Mouse (Mus musculus) hindbrain, embryonic 12.5 days (tissue): ENCODE measurements around the gene Samd8. TPM values are rescaled to one million over a fixed set of nuclear protein-coding genes. Genes with fewer than 3 reads are reported as not detected.

Source experiments
- ATAC-seq: fragments of 200-750 bp; cut with Nextera tagmentation; 2 replicates; pipeline ENCODE4 v1.8.0; 2017; ENCODE audit warnings: moderate TSS enrichment; ENCODE audit not compliant: low FRiP score
- H3K27ac ChIP-seq: fragments of 300-500 bp; sonication (generic); 2 replicates; pipeline ENCODE4 v1.5.1; 2016; ENCODE audit warnings: mild to moderate bottlenecking
- H3K27me3 ChIP-seq: fragments of 300-500 bp; sonication (generic); 2 replicates; pipeline ENCODE4 v1.6.1; 2016; ENCODE audit warnings: mild to moderate bottlenecking
- H3K36me3 ChIP-seq: fragments of 300-500 bp; sonication (generic); 2 replicates; pipeline ENCODE4 v1.6.1; 2016; ENCODE audit warnings: mild to moderate bottlenecking
- H3K4me1 ChIP-seq: fragments of 300-500 bp; sonication (generic); 2 replicates; pipeline ENCODE4 v1.6.1; 2016
- H3K4me2 ChIP-seq: fragments of 300-500 bp; sonication (generic); replicated peaks from 2 replicates; pipeline ENCODE4 v1.6.1; 2016; ENCODE audit warnings: mild to moderate bottlenecking
- H3K4me3 ChIP-seq: fragments of 300-500 bp; sonication (generic); 2 replicates; pipeline ENCODE4 v1.5.1; 2016; ENCODE audit warnings: mild to moderate bottlenecking
- H3K9ac ChIP-seq: fragments of 300-500 bp; sonication (generic); 2 replicates; pipeline ENCODE4 v1.6.1; 2016; ENCODE audit warnings: mild to moderate bottlenecking, moderate library complexity
- H3K9me3 ChIP-seq: fragments of 300-500 bp; sonication (generic); replicated peaks from 2 replicates; pipeline ENCODE4 v1.6.1; 2016; ENCODE audit warnings: mild to moderate bottlenecking
- WGBS: fragments of 180-500 bp; shearing (Covaris S2); methylation state at CpG from one replicate; pipeline ENCODE4 v1.1.7; 2016; 5-methylcytosine and 5-hydroxymethylcytosine counted together
- polyA plus RNA-seq: library from polyadenylated mRNA; unstranded; fragments of >200 nt; fragmentation: Nextera tagmentation; extraction: Ambion mirVana; gene quantifications from 2 replicates; pipeline ENCODE4 v1.2.1, GENCODE M21; 2016

Gene Samd8
- polyA plus RNA-seq = 15.9 and 19.0 TPM in 2 replicates

- no peaks in the 10 kb centered on the region for H3K9me3 ChIP-seq
- H3K4me1 ChIP-seq = peaks cover 15% of the 10 kb centered on the region
- peak within 1 kb of the TSS; percentile 91 for H3K9ac ChIP-seq
- H3K36me3 ChIP-seq = no peaks in the 10 kb centered on the region
- H3K4me3 ChIP-seq = peak within 1 kb of the TSS; percentile 96
- H3K27me3 ChIP-seq = no peaks in the 10 kb centered on the region
- peak within 1 kb of the TSS; percentile 90 for H3K27ac ChIP-seq
- H3K4me2 ChIP-seq = peak within 1 kb of the TSS; percentile 73
- 7% methylated on average over 52 of the region's 52 CpGs for WGBS
- ATAC-seq = peak; percentile 90
Measured at GRCm38 (mm10) chr14:21750008-21750880, at the start of gene Samd8. Gene Samd8 (plus strand): TSS chr14:21750531.

GRCm38 (mm10) chr14:21702691-21703090 is 47.6 kb upstream of the Samd8 start:
- H3K27ac ChIP-seq = no peak overlapping the region

GRCm38 (mm10) chr14:21703255-21703654 is 47.1 kb upstream of the Samd8 start:
- Histone ChIP-seq H3K27me3 (no peaks in the 10 kb centered on the region), H3K4me1 (peaks cover 9% of the 10 kb centered on the region), H3K9ac (no peak overlapping the region), H3K36me3 (no peaks in the 10 kb centered on the region), H3K4me3 (no peak overlapping the region), H3K4me2 (no peak overlapping the region), H3K9me3 (no peaks in the 10 kb centered on the region), H3K27ac (no peak overlapping the region)
- ATAC-seq = no peak
- 74% methylated on average over 5 of the region's 5 CpGs for WGBS

More at GRCm38 (mm10) chr14:21702691-21703090, 47.6 kb upstream of the Samd8 start:
- no peak for ATAC-seq
- no peak overlapping the region for H3K9ac ChIP-seq
- no peaks in the 10 kb centered on the region for H3K9me3 ChIP-seq
- peaks cover 9% of the 10 kb centered on the region for H3K4me1 ChIP-seq
- H3K4me3 ChIP-seq = no peak overlapping the region
- no peak overlapping the region for H3K4me2 ChIP-seq
- no peaks in the 10 kb centered on the region for H3K36me3 ChIP-seq
- WGBS = 84% methylated on average over 8 of the region's 8 CpGs
- H3K27me3 ChIP-seq = no peaks in the 10 kb centered on the region

GRCm38 (mm10) chr14:21705462-21705861 is 44.9 kb upstream of the Samd8 start:
- ATAC-seq = no peak
- peaks cover 9% of the 10 kb centered on the region for H3K4me1 ChIP-seq

GRCm38 (mm10) chr14:21706759-21707571 is 43.4 kb upstream of the Samd8 start:
- no peak for ATAC-seq
- Histone ChIP-seq H3K4me1 (peaks cover 9% of the 10 kb centered on the region), H3K9me3 (no peaks in the 10 kb centered on the region), H3K4me3 (no peak overlapping the region), H3K9ac (no peak overlapping the region), H3K27ac (0 out of 2 replicates have a peak overlapping the region, but pooled peaks have one; percentile 23), H3K4me2 (no peak overlapping the region), H3K36me3 (no peaks in the 10 kb centered on the region), H3K27me3 (no peaks in the 10 kb centered on the region)
- WGBS = 66% methylated on average over 12 of the region's 12 CpGs

More at GRCm38 (mm10) chr14:21705462-21705861, 44.9 kb upstream of the Samd8 start:
- 93% methylated on average over 2 of the region's 2 CpGs for WGBS
- Histone ChIP-seq H3K4me3 (no peak overlapping the region), H3K36me3 (no peaks in the 10 kb centered on the region), H3K27me3 (no peaks in the 10 kb centered on the region), H3K9ac (no peak overlapping the region), H3K27ac (no peak overlapping the region), H3K9me3 (no peaks in the 10 kb centered on the region), H3K4me2 (no peak overlapping the region)

- no peak overlapping the region for H3K4me3 ChIP-seq
- no peaks in the 10 kb centered on the region for H3K27me3 ChIP-seq
- no peaks in the 10 kb centered on the region for H3K9me3 ChIP-seq
- 53% methylated on average over 2 of the region's 2 CpGs for WGBS
- no peak for ATAC-seq
- no peak overlapping the region for H3K4me2 ChIP-seq
- peaks cover 9% of the 10 kb centered on the region for H3K4me1 ChIP-seq
- H3K36me3 ChIP-seq = no peaks in the 10 kb centered on the region
- no peak overlapping the region for H3K27ac ChIP-seq
- no peak overlapping the region for H3K9ac ChIP-seq
Measured at GRCm38 (mm10) chr14:21709545-21709944, 40.8 kb upstream of the Samd8 start.

- no peak for ATAC-seq
Measured at GRCm38 (mm10) chr14:21711231-21711630, 39.1 kb upstream of the Samd8 start.

GRCm38 (mm10) chr14:21714486-21714885 is 35.8 kb upstream of the Samd8 start, which contains the start of gene Dupd1:
Gene Dupd1 (minus strand): TSS chr14:21714576.
- Histone ChIP-seq H3K4me3 (no peak within 1 kb of the TSS), H3K36me3 (no peaks in the 10 kb centered on the region), H3K4me1 (peaks cover 1% of the 10 kb centered on the region), H3K27ac (no peak within 1 kb of the TSS), H3K27me3 (no peaks in the 10 kb centered on the region), H3K9ac (no peak within 1 kb of the TSS), H3K4me2 (no peak within 1 kb of the TSS), H3K9me3 (no peaks in the 10 kb centered on the region)
- ATAC-seq = no peak
- 76% methylated on average over 5 of the region's 5 CpGs for WGBS

More at GRCm38 (mm10) chr14:21711231-21711630, 39.1 kb upstream of the Samd8 start:
- 83% methylated on average over 2 of the region's 2 CpGs for WGBS
- H3K4me3 ChIP-seq = no peak overlapping the region
- no peak overlapping the region for H3K27ac ChIP-seq
- no peaks in the 10 kb centered on the region for H3K9me3 ChIP-seq
- no peaks in the 10 kb centered on the region for H3K27me3 ChIP-seq
- H3K36me3 ChIP-seq = no peaks in the 10 kb centered on the region
- no peak overlapping the region for H3K9ac ChIP-seq
- H3K4me1 ChIP-seq = peaks cover 6% of the 10 kb centered on the region
- H3K4me2 ChIP-seq = no peak overlapping the region

- Histone ChIP-seq H3K4me1 (peaks cover 7% of the 10 kb centered on the region), H3K27ac (no peak overlapping the region; the same call in 1 of the 2 replicates), H3K9me3 (no peaks in the 10 kb centered on the region), H3K9ac (no peak overlapping the region), H3K4me3 (no peak overlapping the region), H3K4me2 (no peak overlapping the region), H3K27me3 (no peaks in the 10 kb centered on the region; the same call in 1 of the 2 replicates), H3K36me3 (no peaks in the 10 kb centered on the region)
- WGBS = 46% methylated on average over 17 of the region's 17 CpGs
- ATAC-seq = no peak
Measured at GRCm38 (mm10) chr14:21719646-21720383, 30.5 kb upstream of the Samd8 start.

- no peaks in the 10 kb centered on the region; the same call in 1 of the 2 replicates for H3K27me3 ChIP-seq
- peaks cover 7% of the 10 kb centered on the region for H3K4me1 ChIP-seq
- no peak overlapping the region for H3K27ac ChIP-seq
- no peak overlapping the region for H3K4me3 ChIP-seq
- no peak overlapping the region for H3K4me2 ChIP-seq
- WGBS = 73% methylated on average over 4 of the region's 4 CpGs
- ATAC-seq = no peak
- no peaks in the 10 kb centered on the region for H3K36me3 ChIP-seq
- H3K9ac ChIP-seq = no peak overlapping the region
- H3K9me3 ChIP-seq = no peaks in the 10 kb centered on the region
Measured at GRCm38 (mm10) chr14:21720430-21721205, 29.7 kb upstream of the Samd8 start.

- H3K4me3 ChIP-seq = no peak overlapping the region
- no peak for ATAC-seq
- no peak overlapping the region for H3K27ac ChIP-seq
- no peaks in the 10 kb centered on the region for H3K9me3 ChIP-seq
- no peak overlapping the region for H3K9ac ChIP-seq
- peaks cover 7% of the 10 kb centered on the region for H3K4me1 ChIP-seq
- no peak overlapping the region for H3K4me2 ChIP-seq
- H3K27me3 ChIP-seq = no peaks in the 10 kb centered on the region; the same call in 1 of the 2 replicates
- no peaks in the 10 kb centered on the region for H3K36me3 ChIP-seq
- WGBS = 69% methylated on average over 8 of the region's 8 CpGs
Measured at GRCm38 (mm10) chr14:21722021-21722698, 28.2 kb upstream of the Samd8 start.
